Mouse (Mus musculus): ENCODE measurements at regions not wholly inside any gene's neighbourhood (a gene's known extent, or its start where the extent isn't known, plus 50 kb on each side); places are given as distances from the start of the nearest gene placed in this dataset.

DNA sequence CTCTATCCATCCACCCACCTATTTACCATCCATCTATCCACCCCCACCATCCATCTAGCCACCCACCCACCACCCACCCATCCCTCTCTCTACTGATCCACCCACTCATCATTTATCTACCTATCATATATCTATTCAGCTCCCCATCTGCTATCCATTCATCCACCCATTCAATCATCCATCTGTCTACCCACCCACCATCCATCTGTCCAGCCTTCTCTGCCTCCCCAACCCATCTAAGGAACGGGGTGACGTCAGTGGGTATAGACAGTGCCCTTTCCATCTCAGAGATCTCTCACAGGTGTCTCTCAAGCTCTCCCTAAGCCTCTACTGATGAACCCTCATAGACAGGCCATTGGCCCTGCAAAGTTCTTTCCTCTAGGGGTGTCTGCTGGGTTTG lies 67.5 kb upstream of the Ccnd1 start:
- ATAC-seq (no peak), DNase-seq (ENCODE audit: low spot score) (no peak)
- 88% methylated on average over 2 of the region's 2 CpGs for WGBS

DNA sequence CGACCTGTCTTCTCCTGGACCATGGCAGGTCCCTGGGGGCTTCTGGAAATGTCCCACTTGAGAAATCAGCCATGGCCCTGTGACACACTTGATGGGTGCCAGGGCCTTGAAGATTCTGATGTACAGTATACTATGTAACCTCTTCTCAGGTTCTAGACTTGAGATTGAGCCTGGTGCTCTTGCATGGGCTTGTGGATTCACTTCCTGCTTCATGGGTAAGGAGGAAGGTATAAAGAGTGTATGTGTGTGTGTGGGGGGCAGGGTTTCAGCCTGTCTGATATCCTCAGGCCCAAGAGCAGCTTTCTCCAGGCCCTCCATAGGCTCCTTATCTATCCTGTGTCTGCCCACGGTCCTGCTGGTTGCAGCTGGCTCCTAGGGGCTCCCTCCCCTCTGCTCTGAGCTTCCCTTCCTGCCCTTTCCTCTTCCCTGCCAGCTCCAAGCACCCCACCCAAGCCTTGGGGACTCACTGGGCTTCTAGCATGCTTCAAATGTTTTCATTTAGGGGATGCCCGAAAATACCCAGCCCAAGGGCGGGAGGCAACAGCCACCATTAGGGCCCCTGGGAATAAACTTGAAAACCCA lies 61.9 kb upstream of the Ccnd1 start:
- 63% methylated on average over 4 of the region's 4 CpGs for WGBS
- H3K4me2 ChIP-seq (ENCODE audit: low read depth, low read length): no peak overlapping the region
- no peaks in the 10 kb centered on the region for H3K36me3 ChIP-seq (ENCODE audit: insufficient read depth, low read length)

More for the DNA sequence above, 67.5 kb upstream of the Ccnd1 start:
- Histone ChIP-seq H3K27ac (no peak overlapping the region), H3K9me3 (ENCODE audit: low read length) (no peaks in the 10 kb centered on the region), H3K9ac (replicated peaks; ENCODE audit: low read length) (no peak overlapping the region), H3K36me3 (ENCODE audit: insufficient read depth, low read length) (no peaks in the 10 kb centered on the region), H3K27me3 (ENCODE audit: insufficient read depth, low read length) (no peaks in the 10 kb centered on the region), H3K4me2 (ENCODE audit: low read depth, low read length) (no peak overlapping the region), H3K4me3 (ENCODE audit: low read length) (no peak overlapping the region), H3K4me1 (ENCODE audit: insufficient read depth, low read length) (no peaks in the 10 kb centered on the region)
- no peak for TF ChIP-seq CTCF (IDR thresholded peaks at IDR 0.05; ENCODE audit: low read depth)

GRCm38 (mm10) chr7:144999741-145000140 lies 60.0 kb upstream of the Ccnd1 start:
- Histone ChIP-seq H3K27me3 (ENCODE audit: insufficient read depth, low read length) (no peaks in the 10 kb centered on the region), H3K4me3 (ENCODE audit: low read length) (no peak overlapping the region), H3K9me3 (ENCODE audit: low read length) (no peaks in the 10 kb centered on the region), H3K27ac (no peak overlapping the region), H3K9ac (replicated peaks; ENCODE audit: low read length) (no peak overlapping the region), H3K36me3 (ENCODE audit: insufficient read depth, low read length) (no peaks in the 10 kb centered on the region), H3K4me2 (ENCODE audit: low read depth, low read length) (no peak overlapping the region), H3K4me1 (ENCODE audit: insufficient read depth, low read length) (no peaks in the 10 kb centered on the region)
- no peak for TF ChIP-seq CTCF (IDR thresholded peaks at IDR 0.05; ENCODE audit: low read depth)
- no peak for DNase-seq (ENCODE audit: low spot score)
- no peak for ATAC-seq
- WGBS: 66% methylated on average over 3 of the region's 3 CpGs

More for the DNA sequence above, 61.9 kb upstream of the Ccnd1 start:
- Histone ChIP-seq H3K9me3 (ENCODE audit: low read length) (no peaks in the 10 kb centered on the region), H3K27me3 (ENCODE audit: insufficient read depth, low read length) (no peaks in the 10 kb centered on the region), H3K27ac (no peak overlapping the region), H3K4me1 (ENCODE audit: insufficient read depth, low read length) (no peaks in the 10 kb centered on the region), H3K4me3 (ENCODE audit: low read length) (no peak overlapping the region), H3K9ac (replicated peaks; ENCODE audit: low read length) (no peak overlapping the region)
- ATAC-seq: no peak
- TF ChIP-seq CTCF (IDR thresholded peaks at IDR 0.05; ENCODE audit: low read depth): no peak
- no peak for DNase-seq (ENCODE audit: low spot score)

DNA sequence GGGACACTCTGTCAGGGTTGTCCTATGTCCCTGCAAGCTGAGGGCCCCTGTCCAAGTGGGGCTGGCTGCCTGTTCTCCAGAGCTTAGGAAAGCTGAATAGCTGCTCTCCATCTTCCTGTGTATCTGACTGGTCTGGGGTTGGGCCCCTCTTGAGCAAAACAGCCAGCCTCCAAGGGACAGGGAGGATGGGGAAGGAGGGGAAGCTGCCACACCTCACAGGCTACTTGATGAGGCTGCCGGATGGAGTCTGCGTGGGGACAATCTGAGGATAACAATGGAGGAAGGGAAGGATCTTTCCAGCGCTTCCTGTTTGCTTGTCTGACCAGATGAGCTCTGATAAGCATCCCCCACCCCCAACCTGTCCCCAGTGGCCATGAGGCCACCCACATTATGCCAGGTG lies 57.1 kb upstream of the Ccnd1 start:
- 67% methylated on average over 3 of the region's 3 CpGs for WGBS
- Histone ChIP-seq H3K9ac (replicated peaks; ENCODE audit: low read length) (no peak overlapping the region), H3K4me1 (ENCODE audit: insufficient read depth, low read length) (no peaks in the 10 kb centered on the region), H3K4me3 (ENCODE audit: low read length) (no peak overlapping the region), H3K9me3 (ENCODE audit: low read length) (no peaks in the 10 kb centered on the region), H3K36me3 (ENCODE audit: insufficient read depth, low read length) (no peaks in the 10 kb centered on the region), H3K4me2 (ENCODE audit: low read depth, low read length) (no peak overlapping the region), H3K27me3 (ENCODE audit: insufficient read depth, low read length) (no peaks in the 10 kb centered on the region), H3K27ac (no peak overlapping the region)
- DNase-seq (ENCODE audit: low spot score) (no peak), ATAC-seq (no peak)
- TF ChIP-seq CTCF (IDR thresholded peaks at IDR 0.05; ENCODE audit: low read depth): no peak

- Histone ChIP-seq H3K4me1 (ENCODE audit: insufficient read depth, low read length) (no peaks in the 10 kb centered on the region), H3K4me2 (ENCODE audit: low read depth, low read length) (no peak overlapping the region), H3K27ac (no peak overlapping the region), H3K9ac (replicated peaks; ENCODE audit: low read length) (no peak overlapping the region), H3K4me3 (ENCODE audit: low read length) (no peak overlapping the region), H3K9me3 (ENCODE audit: low read length) (no peaks in the 10 kb centered on the region), H3K27me3 (ENCODE audit: insufficient read depth, low read length) (no peaks in the 10 kb centered on the region), H3K36me3 (ENCODE audit: insufficient read depth, low read length) (no peaks in the 10 kb centered on the region)
- 85% methylated on average over 4 of the region's 4 CpGs for WGBS
- DNase-seq (ENCODE audit: low spot score) (no peak), ATAC-seq (no peak)
- TF ChIP-seq CTCF (IDR thresholded peaks at IDR 0.05; ENCODE audit: low read depth): no peak
Observed at GRCm38 (mm10) chr7:144994229-144994628, 54.5 kb upstream of the Ccnd1 start.

- H3K4me2 ChIP-seq (ENCODE audit: low read depth, low read length): no peak overlapping the region
- no peak for DNase-seq (ENCODE audit: low spot score)
- no peak for TF ChIP-seq CTCF (IDR thresholded peaks at IDR 0.05; ENCODE audit: low read depth)
- H3K27me3 ChIP-seq (ENCODE audit: insufficient read depth, low read length): no peaks in the 10 kb centered on the region
- no peaks in the 10 kb centered on the region for H3K9me3 ChIP-seq (ENCODE audit: low read length)
- no peaks in the 10 kb centered on the region for H3K36me3 ChIP-seq (ENCODE audit: insufficient read depth, low read length)
- no peaks in the 10 kb centered on the region for H3K4me1 ChIP-seq (ENCODE audit: insufficient read depth, low read length)
- no peak overlapping the region for H3K27ac ChIP-seq
- ATAC-seq: peak; percentile 70; the same call in 1 of the 2 replicates
- H3K9ac ChIP-seq (replicated peaks; ENCODE audit: low read length): no peak overlapping the region
- WGBS: 62% methylated on average over 4 of the region's 4 CpGs
- no peak overlapping the region for H3K4me3 ChIP-seq (ENCODE audit: low read length)
Observed at GRCm38 (mm10) chr7:144993566-144993965, 53.8 kb upstream of the Ccnd1 start.

GRCm38 (mm10) chr7:144991760-144992159 lies 52.0 kb upstream of the Ccnd1 start:
- Histone ChIP-seq H3K27ac (no peak overlapping the region), H3K9me3 (ENCODE audit: low read length) (no peaks in the 10 kb centered on the region), H3K4me1 (ENCODE audit: insufficient read depth, low read length) (no peaks in the 10 kb centered on the region), H3K4me3 (ENCODE audit: low read length) (no peak overlapping the region), H3K36me3 (ENCODE audit: insufficient read depth, low read length) (no peaks in the 10 kb centered on the region), H3K4me2 (ENCODE audit: low read depth, low read length) (no peak overlapping the region), H3K27me3 (ENCODE audit: insufficient read depth, low read length) (no peaks in the 10 kb centered on the region), H3K9ac (replicated peaks; ENCODE audit: low read length) (no peak overlapping the region)
- WGBS: 76% methylated on average over 1 of the region's 1 CpGs
- ATAC-seq (no peak), DNase-seq (ENCODE audit: low spot score) (no peak)
- no peak for TF ChIP-seq CTCF (IDR thresholded peaks at IDR 0.05; ENCODE audit: low read depth)
